Mouse (Mus musculus) thymus, adult 2 months (tissue): ENCODE measurements at regions not wholly inside any gene's neighbourhood (a gene's known extent, or its start where the extent isn't known, plus 50 kb on each side); places are given as distances from the start of the nearest gene placed in this dataset.

Source experiments
- DNase-seq: peaks from one replicate; pipeline ENCODE4 v3.0.0; 2021
- H3K27ac ChIP-seq: fragments of 200-500 bp; 2 replicates; pipeline ENCODE4 v1.5.1; 2012; ENCODE audit warnings: low read length, control low read depth; ENCODE audit not compliant: control insufficient read depth, insufficient read depth
- H3K27me3 ChIP-seq: fragments of 200-500 bp; 2 replicates; pipeline ENCODE4 v1.6.1; 2012; ENCODE audit warnings: mild to moderate bottlenecking, low read length, moderate library complexity, mixed read lengths; ENCODE audit not compliant: control insufficient read depth, insufficient read depth
- H3K36me3 ChIP-seq: fragments of 200-500 bp; 2 replicates; pipeline ENCODE4 v1.6.1; 2012; ENCODE audit warnings: mild to moderate bottlenecking, low read length, moderate library complexity; ENCODE audit not compliant: control insufficient read depth, insufficient read depth
- H3K4me1 ChIP-seq: fragments of 200-500 bp; replicated peaks from 2 replicates; pipeline ENCODE4 v1.6.1; 2012; ENCODE audit warnings: low read length; ENCODE audit not compliant: control insufficient read depth, insufficient read depth
- H3K4me3 ChIP-seq: fragments of 200-500 bp; 2 replicates; pipeline ENCODE4 v1.5.1; 2012; ENCODE audit warnings: mild to moderate bottlenecking, low read length, control low read depth, moderate library complexity; ENCODE audit not compliant: control insufficient read depth, insufficient read depth
- CTCF ChIP-seq: fragments of 200-500 bp; IDR thresholded peaks from 2 replicates; pipeline ENCODE4 v1.5.1; 2012; ENCODE audit warnings: mild to moderate bottlenecking, control low read depth, low read length, moderate library complexity, borderline replicate concordance; ENCODE audit not compliant: control insufficient read depth, poor library complexity, insufficient read depth; ENCODE audit errors: extremely low read depth
- POLR2A ChIP-seq: fragments of 200-500 bp; IDR thresholded peaks from 2 replicates; pipeline ENCODE4 v1.6.1; 2012; ENCODE audit warnings: mild to moderate bottlenecking, low read length, control low read depth, moderate library complexity; ENCODE audit not compliant: control insufficient read depth, poor library complexity, insufficient read depth; ENCODE audit errors: extremely low read depth
- WGBS: fragments of 180-500 bp; shearing (Covaris S2); methylation state at CpG from one replicate; pipeline ENCODE4 v1.1.7; 2018; 5-methylcytosine and 5-hydroxymethylcytosine counted together

- TF ChIP-seq POLR2A: no peak
- TF ChIP-seq CTCF: no peak
- DNase-seq: no peak
- 94% methylated on average over 1 of the region's 1 CpGs for WGBS
- no peaks in the 10 kb centered on the region for H3K36me3 ChIP-seq
- H3K4me1 ChIP-seq: no peaks in the 10 kb centered on the region
- H3K4me3 ChIP-seq: no peak overlapping the region
- no peaks in the 10 kb centered on the region for H3K27me3 ChIP-seq
- no peak overlapping the region for H3K27ac ChIP-seq
Observed at GRCm38 (mm10) chr12:7382455-7382854, 595.0 kb upstream of the Apob start.

GRCm38 (mm10) chr12:7403800-7404199 lies 573.6 kb upstream of the Apob start:
- H3K4me3 ChIP-seq: no peak overlapping the region
- DNase-seq: no peak
- WGBS: 94% methylated on average over 4 of the region's 4 CpGs
- no peaks in the 10 kb centered on the region for H3K36me3 ChIP-seq
- TF ChIP-seq POLR2A (no peak), CTCF (no peak)
- no peaks in the 10 kb centered on the region for H3K4me1 ChIP-seq
- H3K27me3 ChIP-seq: no peaks in the 10 kb centered on the region
- H3K27ac ChIP-seq: no peak overlapping the region

- Histone ChIP-seq H3K4me3 (no peak overlapping the region), H3K4me1 (no peaks in the 10 kb centered on the region), H3K27ac (no peak overlapping the region), H3K27me3 (no peaks in the 10 kb centered on the region), H3K36me3 (no peaks in the 10 kb centered on the region)
- TF ChIP-seq POLR2A: no peak
- no peak for TF ChIP-seq CTCF
- DNase-seq: no peak
- WGBS: 91% methylated on average over 4 of the region's 4 CpGs
Observed at GRCm38 (mm10) chr12:7411810-7412209, 565.6 kb upstream of the Apob start.

GRCm38 (mm10) chr12:7420276-7420675 lies 557.2 kb upstream of the Apob start:
- Histone ChIP-seq H3K36me3 (no peaks in the 10 kb centered on the region), H3K27ac (no peak overlapping the region), H3K4me3 (no peak overlapping the region), H3K4me1 (no peaks in the 10 kb centered on the region), H3K27me3 (no peaks in the 10 kb centered on the region)
- DNase-seq: no peak
- TF ChIP-seq CTCF: no peak
- no peak for TF ChIP-seq POLR2A
- WGBS: 33% methylated on average over 1 of the region's 2 CpGs

GRCm38 (mm10) chr12:7421826-7422540 lies 555.5 kb upstream of the Apob start:
- 52% methylated on average over 2 of the region's 2 CpGs for WGBS
- Histone ChIP-seq H3K27ac (no peak overlapping the region), H3K4me3 (no peak overlapping the region), H3K4me1 (no peaks in the 10 kb centered on the region), H3K36me3 (no peaks in the 10 kb centered on the region), H3K27me3 (no peaks in the 10 kb centered on the region)
- no peak for TF ChIP-seq CTCF
- DNase-seq: no peak

GRCm38 (mm10) chr12:7430981-7431380 lies 546.5 kb upstream of the Apob start:
- H3K27me3 ChIP-seq: no peaks in the 10 kb centered on the region
- TF ChIP-seq CTCF: no peak
- no peak overlapping the region for H3K4me3 ChIP-seq
- H3K4me1 ChIP-seq: no peaks in the 10 kb centered on the region
- no peak overlapping the region for H3K27ac ChIP-seq
- no peak for DNase-seq
- WGBS: 80% methylated on average over 4 of the region's 4 CpGs
- H3K36me3 ChIP-seq: no peaks in the 10 kb centered on the region

- TF ChIP-seq CTCF: no peak
- TF ChIP-seq POLR2A: no peak
- WGBS: 96% methylated on average over 2 of the region's 2 CpGs
- H3K4me3 ChIP-seq: no peak overlapping the region
- H3K4me1 ChIP-seq: no peaks in the 10 kb centered on the region
- no peaks in the 10 kb centered on the region for H3K27me3 ChIP-seq
- no peak for DNase-seq
- no peak overlapping the region for H3K27ac ChIP-seq
- H3K36me3 ChIP-seq: no peaks in the 10 kb centered on the region
Observed at GRCm38 (mm10) chr12:7445238-7445637, 532.2 kb upstream of the Apob start.
